14 mouse cellular contexts compared by ENCODE assay signal in the genomic region with DNA sequence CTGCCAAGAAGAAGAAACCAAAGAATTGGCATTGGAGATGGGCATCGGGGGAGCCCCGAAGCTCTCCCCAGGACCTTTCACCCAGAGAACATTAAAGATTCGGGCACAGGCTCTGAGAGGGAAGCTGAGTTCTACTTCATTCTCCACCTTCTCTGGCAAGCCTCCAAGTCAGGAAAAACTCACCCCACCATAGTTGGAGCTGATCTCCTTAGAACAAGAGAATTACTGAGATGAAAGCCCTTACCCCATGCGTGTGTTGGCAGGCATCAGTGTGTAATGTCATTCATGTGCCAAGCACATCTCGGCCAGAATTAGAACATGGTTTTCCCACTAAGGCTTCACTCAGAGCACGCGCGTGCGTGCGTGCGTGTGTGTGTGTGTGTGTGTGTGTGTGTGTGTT. TPM values are rescaled to one million over a fixed set of nuclear protein-coding genes. Genes with fewer than 3 reads are reported as not detected.
DNase-seq lines count a peak whose midpoint lies in the region; ATAC-seq and TF ChIP-seq lines count a peak whose summit lies in the region.
"Had no signal": no experiment of that assay in that cellular context is flagged by ENCODE, and none has a peak within 500 bp of the region (broad histone marks: within the 10 kb centered on the region; RNA-seq: fewer than 3 reads in every experiment).

No protein-coding gene starts in this region.

- H3K27me3 ChIP-seq in forebrain, embryonic 14.5 days (replicated peaks; ENCODE audit: control insufficient read depth, insufficient read depth, low read length), result peaks cover 39% of the 10 kb centered on the region
- H3K27me3 ChIP-seq in forebrain, embryonic 10.5 days (ENCODE audit: poor library complexity, severe bottlenecking), result peaks cover 78% of the 10 kb centered on the region
- H3K27me3 ChIP-seq in hindbrain, postnatal 0 days (ENCODE audit: insufficient read depth, low read length), result peaks cover 8% of the 10 kb centered on the region; the same call in 1 of the 2 replicates
- H3K27me3 ChIP-seq in hindbrain, embryonic 12.5 days, result peaks cover 54% of the 10 kb centered on the region
- peaks cover 33% of the 10 kb centered on the region for H3K27me3 ChIP-seq in lung, postnatal 0 days (replicated peaks; ENCODE audit: insufficient read depth, low read length)
- peaks cover 55% of the 10 kb centered on the region for H3K27me3 ChIP-seq in neural tube, embryonic 15.5 days (replicated peaks)
- H3K27me3 ChIP-seq in kidney, embryonic 16.5 days (ENCODE audit: insufficient read depth, low read length), result peaks cover 39% of the 10 kb centered on the region

- TF ChIP-seq CTCF in hindbrain, postnatal 0 days (IDR thresholded peaks at IDR 0.05; ENCODE audit: low read depth), result no peak
- TF ChIP-seq CTCF in lung, postnatal 0 days (IDR thresholded peaks at IDR 0.05), result no peak

- H3K4me2 ChIP-seq in forebrain, embryonic 14.5 days (ENCODE audit: low read length), result no peak overlapping the region
- H3K4me2 ChIP-seq in hindbrain, postnatal 0 days (ENCODE audit: low read depth, low read length), result no peak overlapping the region
- H3K4me2 ChIP-seq in hindbrain, embryonic 12.5 days (replicated peaks), result no peak overlapping the region
- no peak overlapping the region for H3K4me2 ChIP-seq in lung, postnatal 0 days (replicated peaks; ENCODE audit: low read depth, low read length)
- H3K4me2 ChIP-seq in neural tube, embryonic 15.5 days, result no peak overlapping the region
- no peak overlapping the region for H3K4me2 ChIP-seq in kidney, embryonic 16.5 days (replicated peaks; ENCODE audit: low read depth, low read length)
- H3K4me2 ChIP-seq: heart, embryonic 13.5 days; liver, embryonic 15.5 days had no signal

- TF ChIP-seq EP300 in lung, postnatal 0 days (IDR thresholded peaks at IDR 0.05), result no peak

- peaks cover 13% of the 10 kb centered on the region for H3K4me1 ChIP-seq in forebrain, embryonic 14.5 days (ENCODE audit: control insufficient read depth, insufficient read depth, low read length)
- H3K4me1 ChIP-seq in forebrain, embryonic 10.5 days, result peaks cover 24% of the 10 kb centered on the region
- peaks cover 11% of the 10 kb centered on the region; the same call in 1 of the 2 replicates for H3K4me1 ChIP-seq in hindbrain, postnatal 0 days (ENCODE audit: insufficient read depth, low read length)
- peaks cover 24% of the 10 kb centered on the region for H3K4me1 ChIP-seq in hindbrain, embryonic 12.5 days
- peaks cover 7% of the 10 kb centered on the region; the same call in 1 of the 2 replicates for H3K4me1 ChIP-seq in lung, postnatal 0 days (ENCODE audit: insufficient read depth, low read depth, low read length)
- peaks cover 33% of the 10 kb centered on the region for H3K4me1 ChIP-seq in neural tube, embryonic 15.5 days
- H3K4me1 ChIP-seq in kidney, embryonic 16.5 days (ENCODE audit: insufficient read depth, low read length), result peaks cover 27% of the 10 kb centered on the region

- peak; percentile 81 for DNase-seq in forebrain, embryonic 14.5 days (ENCODE audit: low spot score)
- DNase-seq in forebrain, embryonic 10.5 days (ENCODE audit: extremely low spot score, low spot score), result no peak
- peak; percentile 85 for DNase-seq in hindbrain, postnatal 0 days (ENCODE audit: low spot score)
- peak; percentile 64 for DNase-seq in brain, embryonic 18.5 days (ENCODE audit: low read depth, low spot score)
- DNase-seq in lung, postnatal 0 days (ENCODE audit: low spot score), result peak; percentile 60
- DNase-seq: retina, postnatal 1 day; thymus, postnatal 14 days had no signal

- H3K9me3 ChIP-seq in forebrain, embryonic 14.5 days (replicated peaks; ENCODE audit: control insufficient read depth, low read length), result no peaks in the 10 kb centered on the region
- H3K9me3 ChIP-seq in forebrain, embryonic 10.5 days, result no peaks in the 10 kb centered on the region
- no peaks in the 10 kb centered on the region for H3K9me3 ChIP-seq in hindbrain, postnatal 0 days (ENCODE audit: low read length)
- no peaks in the 10 kb centered on the region for H3K9me3 ChIP-seq in hindbrain, embryonic 12.5 days (replicated peaks)
- no peaks in the 10 kb centered on the region for H3K9me3 ChIP-seq in lung, postnatal 0 days (ENCODE audit: low read length)
- no peaks in the 10 kb centered on the region for H3K9me3 ChIP-seq in neural tube, embryonic 15.5 days (replicated peaks)
- H3K9me3 ChIP-seq in kidney, embryonic 16.5 days (ENCODE audit: low read length), result no peaks in the 10 kb centered on the region
- H3K9me3 ChIP-seq: heart, embryonic 13.5 days; liver, embryonic 15.5 days had no signal

- no peak overlapping the region for H3K4me3 ChIP-seq in forebrain, embryonic 14.5 days (ENCODE audit: low read depth, low read length)
- H3K4me3 ChIP-seq in forebrain, embryonic 10.5 days, result no peak overlapping the region
- no peak overlapping the region for H3K4me3 ChIP-seq in hindbrain, postnatal 0 days (ENCODE audit: low read length)
- H3K4me3 ChIP-seq in hindbrain, embryonic 12.5 days, result no peak overlapping the region
- no peak overlapping the region for H3K4me3 ChIP-seq in lung, postnatal 0 days (ENCODE audit: low read depth, low read length)
- H3K4me3 ChIP-seq in neural tube, embryonic 15.5 days (replicated peaks), result no peak overlapping the region
- H3K4me3 ChIP-seq in kidney, embryonic 16.5 days (ENCODE audit: low read length), result no peak overlapping the region
- H3K4me3 ChIP-seq: heart, embryonic 13.5 days; liver, embryonic 15.5 days; myocyte had no signal

- WGBS in forebrain, embryonic 14.5 days, result 37% methylated on average over 11 of the region's 11 CpGs
- WGBS in forebrain, embryonic 10.5 days, result 91% methylated on average over 11 of the region's 11 CpGs
- WGBS in hindbrain, postnatal 0 days, result 38% methylated on average over 11 of the region's 11 CpGs
- 90% methylated on average over 11 of the region's 11 CpGs for WGBS in hindbrain, embryonic 12.5 days
- 53% methylated on average over 11 of the region's 11 CpGs for WGBS in lung, postnatal 0 days
- 78% methylated on average over 11 of the region's 11 CpGs for WGBS in neural tube, embryonic 15.5 days
- 87% methylated on average over 11 of the region's 11 CpGs for WGBS in kidney, embryonic 16.5 days

- peak; percentile 75 for ATAC-seq in forebrain, embryonic 14.5 days
- ATAC-seq in hindbrain, postnatal 0 days, result peak; percentile 75
- ATAC-seq in hindbrain, embryonic 12.5 days (ENCODE audit: low FRiP score), result no peak
- ATAC-seq in lung, postnatal 0 days, result peak; percentile 53
- ATAC-seq in neural tube, embryonic 15.5 days (ENCODE audit: low FRiP score), result no peak
- no peak for ATAC-seq in kidney, embryonic 16.5 days (ENCODE audit: low FRiP score, low TSS enrichment)
- ATAC-seq: CD4-positive, CD25-positive, alpha-beta regulatory T cell, adult 4 months had no signal

- H3K36me3 ChIP-seq in forebrain, embryonic 14.5 days (ENCODE audit: control insufficient read depth, insufficient read depth, low read length), result no peaks in the 10 kb centered on the region
- H3K36me3 ChIP-seq in forebrain, embryonic 10.5 days (replicated peaks), result peaks cover 2% of the 10 kb centered on the region; the same call in 1 of the 2 replicates
- no peaks in the 10 kb centered on the region for H3K36me3 ChIP-seq in hindbrain, postnatal 0 days (ENCODE audit: insufficient read depth, low read length)
- no peaks in the 10 kb centered on the region for H3K36me3 ChIP-seq in hindbrain, embryonic 12.5 days
- no peaks in the 10 kb centered on the region for H3K36me3 ChIP-seq in lung, postnatal 0 days (ENCODE audit: insufficient read depth, low read length)
- H3K36me3 ChIP-seq in neural tube, embryonic 15.5 days, result no peaks in the 10 kb centered on the region
- H3K36me3 ChIP-seq in kidney, embryonic 16.5 days (ENCODE audit: insufficient read depth, low read length), result no peaks in the 10 kb centered on the region
- H3K36me3 ChIP-seq: heart, embryonic 13.5 days; liver, embryonic 15.5 days had no signal

- H3K9ac ChIP-seq in forebrain, embryonic 14.5 days (ENCODE audit: low read length), result no peak overlapping the region
- no peak overlapping the region for H3K9ac ChIP-seq in hindbrain, postnatal 0 days (replicated peaks; ENCODE audit: low read length)
- H3K9ac ChIP-seq in hindbrain, embryonic 12.5 days, result no peak overlapping the region
- H3K9ac ChIP-seq in lung, postnatal 0 days (replicated peaks; ENCODE audit: low read depth), result no peak overlapping the region
- H3K9ac ChIP-seq in neural tube, embryonic 15.5 days (replicated peaks), result no peak overlapping the region
- H3K9ac ChIP-seq in kidney, embryonic 16.5 days (replicated peaks; ENCODE audit: low read length), result no peak overlapping the region
- H3K9ac ChIP-seq: heart, embryonic 13.5 days; liver, embryonic 15.5 days had no signal

- H3K27ac ChIP-seq in forebrain, embryonic 14.5 days (ENCODE audit: low read depth, low read length), result no peak overlapping the region
- H3K27ac ChIP-seq in forebrain, embryonic 10.5 days, result no peak overlapping the region
- no peak overlapping the region for H3K27ac ChIP-seq in hindbrain, postnatal 0 days
- no peak overlapping the region for H3K27ac ChIP-seq in hindbrain, embryonic 12.5 days
- H3K27ac ChIP-seq in lung, postnatal 0 days (ENCODE audit: low read length), result no peak overlapping the region
- H3K27ac ChIP-seq in neural tube, embryonic 15.5 days (replicated peaks), result no peak overlapping the region
- H3K27ac ChIP-seq in kidney, embryonic 16.5 days (ENCODE audit: low read length), result no peak overlapping the region
- H3K27ac ChIP-seq: heart, embryonic 13.5 days; liver, embryonic 15.5 days had no signal

RNA-seq across cellular contexts. Expression of a gene that starts 7.0 kb away (rescaled TPM):
- polyA plus RNA-seq in forebrain, embryonic 14.5 days (2014; fragmentation: Nextera tagmentation; extraction: Ambion mirVana), result 2.4 and 2.6 TPM in 2 replicates
- 6.3 and 7.1 TPM in 2 replicates for polyA plus RNA-seq in forebrain, embryonic 10.5 days (2016; fragmentation: Nextera tagmentation; extraction: Ambion mirVana)
- total RNA-seq in hindbrain, postnatal 0 days (2014; rRNA removed), result 62.4 and 69.9 TPM in 2 replicates
- 22.0 and 22.9 TPM in 2 replicates for polyA plus RNA-seq in hindbrain, postnatal 0 days (2015; fragmentation: Nextera tagmentation; extraction: Ambion mirVana)
- 10.1 and 11.9 TPM in 2 replicates for polyA plus RNA-seq in hindbrain, embryonic 12.5 days (2016; fragmentation: Nextera tagmentation; extraction: Ambion mirVana)
- 5.0 and 5.5 TPM in 2 replicates for polyA plus RNA-seq in lung, postnatal 0 days (2015; fragmentation: Nextera tagmentation; extraction: Ambion mirVana)
- 7.8 and 8.3 TPM in 2 replicates for polyA plus RNA-seq in neural tube, embryonic 15.5 days (2015; fragmentation: Nextera tagmentation; extraction: Ambion mirVana)
- 9.3 and 9.5 TPM in 2 replicates for polyA plus RNA-seq in kidney, embryonic 16.5 days (2015; fragmentation: Nextera tagmentation; extraction: Ambion mirVana)
- polyA plus RNA-seq: CD4-positive, CD25-positive, alpha-beta regulatory T cell, adult 4 months had no signal

RNA-seq across cellular contexts. Expression of a gene that starts 21.3 kb away (rescaled TPM):
- 10.5 and 11.1 TPM in 2 replicates for polyA plus RNA-seq in forebrain, embryonic 14.5 days (2014; fragmentation: Nextera tagmentation; extraction: Ambion mirVana)
- polyA plus RNA-seq in forebrain, embryonic 10.5 days (2016; fragmentation: Nextera tagmentation; extraction: Ambion mirVana), result 3.8 and 6.1 TPM in 2 replicates
- 2.3 and 9.9 TPM in 2 replicates for total RNA-seq in hindbrain, postnatal 0 days (2014; rRNA removed)
- polyA plus RNA-seq in hindbrain, postnatal 0 days (2015; fragmentation: Nextera tagmentation; extraction: Ambion mirVana), result 19.9 and 21.4 TPM in 2 replicates
- 11.3 and 12.9 TPM in 2 replicates for polyA plus RNA-seq in hindbrain, embryonic 12.5 days (2016; fragmentation: Nextera tagmentation; extraction: Ambion mirVana)
- polyA plus RNA-seq in lung, postnatal 0 days (2015; fragmentation: Nextera tagmentation; extraction: Ambion mirVana), result 37.3 and 41.4 TPM in 2 replicates
- polyA plus RNA-seq in neural tube, embryonic 15.5 days (2015; fragmentation: Nextera tagmentation; extraction: Ambion mirVana), result 8.6 and 10.1 TPM in 2 replicates
- polyA plus RNA-seq in kidney, embryonic 16.5 days (2015; fragmentation: Nextera tagmentation; extraction: Ambion mirVana), result 0.37 and 0.57 TPM in 2 replicates
- polyA plus RNA-seq: CD4-positive, CD25-positive, alpha-beta regulatory T cell, adult 4 months; liver, embryonic 15.5 days had no signal

RNA-seq across cellular contexts. Expression of a gene that starts 30.9 kb away (rescaled TPM):
- 80.2 and 82.0 TPM in 2 replicates for polyA plus RNA-seq in forebrain, embryonic 14.5 days (2014; fragmentation: Nextera tagmentation; extraction: Ambion mirVana)
- 65.4 and 67.8 TPM in 2 replicates for polyA plus RNA-seq in forebrain, embryonic 10.5 days (2016; fragmentation: Nextera tagmentation; extraction: Ambion mirVana)
- total RNA-seq in hindbrain, postnatal 0 days (2014; rRNA removed), result 29.2 and 40.7 TPM in 2 replicates
- 68.6 and 71.6 TPM in 2 replicates for polyA plus RNA-seq in hindbrain, postnatal 0 days (2015; fragmentation: Nextera tagmentation; extraction: Ambion mirVana)
- 56.9 and 59.5 TPM in 2 replicates for polyA plus RNA-seq in hindbrain, embryonic 12.5 days (2016; fragmentation: Nextera tagmentation; extraction: Ambion mirVana)
- 23.7 and 28.5 TPM in 2 replicates for polyA plus RNA-seq in lung, postnatal 0 days (2015; fragmentation: Nextera tagmentation; extraction: Ambion mirVana)
- polyA plus RNA-seq in neural tube, embryonic 15.5 days (2015; fragmentation: Nextera tagmentation; extraction: Ambion mirVana), result 62.8 and 71.6 TPM in 2 replicates
- polyA plus RNA-seq in kidney, embryonic 16.5 days (2015; fragmentation: Nextera tagmentation; extraction: Ambion mirVana), result 54.4 and 56.0 TPM in 2 replicates

RNA-seq across cellular contexts. Expression of a gene that starts 31.2 kb away (rescaled TPM):
- polyA plus RNA-seq in forebrain, embryonic 14.5 days (2014; fragmentation: Nextera tagmentation; extraction: Ambion mirVana), result 3.0 and 4.1 TPM in 2 replicates
- 16.2 and 17.7 TPM in 2 replicates for polyA plus RNA-seq in forebrain, embryonic 10.5 days (2016; fragmentation: Nextera tagmentation; extraction: Ambion mirVana)
- total RNA-seq in hindbrain, postnatal 0 days (2014; rRNA removed), result 4.2 and 4.8 TPM in 2 replicates
- 2.3 and 2.7 TPM in 2 replicates for polyA plus RNA-seq in hindbrain, postnatal 0 days (2015; fragmentation: Nextera tagmentation; extraction: Ambion mirVana)
- 9.5 and 9.6 TPM in 2 replicates for polyA plus RNA-seq in hindbrain, embryonic 12.5 days (2016; fragmentation: Nextera tagmentation; extraction: Ambion mirVana)
- polyA plus RNA-seq in lung, postnatal 0 days (2015; fragmentation: Nextera tagmentation; extraction: Ambion mirVana), result 1.1 and 1.3 TPM in 2 replicates
- polyA plus RNA-seq in neural tube, embryonic 15.5 days (2015; fragmentation: Nextera tagmentation; extraction: Ambion mirVana), result 2.4 and 3.0 TPM in 2 replicates
- polyA plus RNA-seq in kidney, embryonic 16.5 days (2015; fragmentation: Nextera tagmentation; extraction: Ambion mirVana), result 5.8 and 6.5 TPM in 2 replicates

Comparison
In these comparisons a context has a peak if more than half of its experiments do, and no peak if none do; other contexts are left out.
1. ATAC-seq: peak in forebrain, embryonic 14.5 days (single experiment), hindbrain, postnatal 0 days (single experiment) and lung, postnatal 0 days (single experiment); none in hindbrain, embryonic 12.5 days (single experiment), neural tube, embryonic 15.5 days (single experiment) and kidney, embryonic 16.5 days (single experiment).